Mouse (Mus musculus) myocyte (in vitro differentiated cells): ENCODE results near the gene 6430571L13Rik. TPM values are rescaled to one million over a fixed set of nuclear protein-coding genes. Genes with fewer than 3 reads are reported as not detected.

Experiments used
- H3K27me3 ChIP-seq: one replicate; pipeline ENCODE4 v1.6.1; 2011; ENCODE audit not compliant: control insufficient read depth, insufficient read depth, insufficient read length
- H3K36me3 ChIP-seq: one replicate; pipeline ENCODE4 v1.6.1; 2011; ENCODE audit not compliant: control insufficient read depth, insufficient read depth
- H3K4me2 ChIP-seq: one replicate; pipeline ENCODE4 v1.6.1; 2011; ENCODE audit warnings: low read depth, control low read depth
- H3K4me3 ChIP-seq: one replicate; pipeline ENCODE4 v1.5.1; 2011; ENCODE audit warnings: mild to moderate bottlenecking, control low read depth, moderate library complexity
- H3K79me2 ChIP-seq: one replicate; pipeline ENCODE4 v1.6.1; 2011; ENCODE audit not compliant: control insufficient read depth, insufficient read depth
- H3ac ChIP-seq: one replicate; pipeline ENCODE4 v1.6.1; 2011; ENCODE audit not compliant: control insufficient read depth, insufficient read length
- CEBPB ChIP-seq: IDR thresholded peaks from 2 replicates; pipeline ENCODE4 v1.6.1; 2011; ENCODE audit warnings: mild to moderate bottlenecking, moderate library complexity; ENCODE audit not compliant: poor library complexity, insufficient read depth, severe bottlenecking
- E2F4 ChIP-seq: IDR thresholded peaks from one replicate; pipeline ENCODE4 v1.6.1; 2011; ENCODE audit warnings: mild to moderate bottlenecking, control low read depth, moderate library complexity; ENCODE audit not compliant: insufficient read depth
- MAX ChIP-seq: IDR thresholded peaks from one replicate; pipeline ENCODE4 v1.6.1; 2011; ENCODE audit warnings: low read depth, mild to moderate bottlenecking, control low read depth
- MYOD1 ChIP-seq, 3 experiments: IDR thresholded peaks; one replicate each; pipeline ENCODE4 v1.6.1; 2011; ENCODE audit warnings: control low read depth in 2 of 3, low read depth in 2 of 3, mild to moderate bottlenecking in 2 of 3, moderate library complexity in 1 of 3; ENCODE audit not compliant: insufficient read length in 2 of 3, control insufficient read depth in 1 of 3
- MYOG ChIP-seq, 3 experiments: IDR thresholded peaks; one replicate each; pipeline ENCODE4 v1.6.1; 2011; ENCODE audit warnings: control low read depth in 2 of 3, low read depth in 2 of 3, mild to moderate bottlenecking in 2 of 3; ENCODE audit not compliant: insufficient read length in 2 of 3, control insufficient read depth in 1 of 3, insufficient read depth in 1 of 3
- POLR2A ChIP-seq: IDR thresholded peaks from one replicate; pipeline ENCODE4 v1.6.1; 2011; ENCODE audit warnings: low read depth, mild to moderate bottlenecking, control low read depth, moderate library complexity; ENCODE audit not compliant: insufficient read length
- POLR2AphosphoS2 ChIP-seq: IDR thresholded peaks from one replicate; pipeline ENCODE4 v1.6.1; 2011; ENCODE audit warnings: low read depth, control low read depth; ENCODE audit not compliant: insufficient read length
- REST ChIP-seq: IDR thresholded peaks from one replicate; pipeline ENCODE4 v1.6.1; 2011; ENCODE audit warnings: mild to moderate bottlenecking, control low read depth, moderate library complexity; ENCODE audit not compliant: insufficient read depth, insufficient read length
- SRF ChIP-seq: IDR thresholded peaks from one replicate; pipeline ENCODE4 v1.6.1; 2011; ENCODE audit warnings: low read depth; ENCODE audit not compliant: control insufficient read depth, insufficient read length
- TCF12 ChIP-seq: IDR thresholded peaks from one replicate; pipeline ENCODE4 v1.6.1; 2011; ENCODE audit warnings: mild to moderate bottlenecking, control low read depth; ENCODE audit not compliant: poor library complexity, insufficient read depth, severe bottlenecking
- TCF3 ChIP-seq: IDR thresholded peaks from one replicate; pipeline ENCODE4 v1.6.1; 2011; ENCODE audit warnings: low read depth, control low read depth; ENCODE audit not compliant: insufficient read length
- USF1 ChIP-seq: IDR thresholded peaks from one replicate; pipeline ENCODE4 v1.6.1; 2011; ENCODE audit warnings: low read depth, mild to moderate bottlenecking, control low read depth, moderate library complexity
- polyA plus RNA-seq: library from polyadenylated mRNA; unstranded; fragments of >200 nt; fragmentation: generic; extraction: Trizol; gene quantifications from one replicate; pipeline ENCODE4 v1.2.1, GENCODE M21; 2012; ENCODE audit warnings: missing spikeins

The 6430571L13Rik gene
- polyA plus RNA-seq, 1 experiment = 0.38 TPM

DNA sequence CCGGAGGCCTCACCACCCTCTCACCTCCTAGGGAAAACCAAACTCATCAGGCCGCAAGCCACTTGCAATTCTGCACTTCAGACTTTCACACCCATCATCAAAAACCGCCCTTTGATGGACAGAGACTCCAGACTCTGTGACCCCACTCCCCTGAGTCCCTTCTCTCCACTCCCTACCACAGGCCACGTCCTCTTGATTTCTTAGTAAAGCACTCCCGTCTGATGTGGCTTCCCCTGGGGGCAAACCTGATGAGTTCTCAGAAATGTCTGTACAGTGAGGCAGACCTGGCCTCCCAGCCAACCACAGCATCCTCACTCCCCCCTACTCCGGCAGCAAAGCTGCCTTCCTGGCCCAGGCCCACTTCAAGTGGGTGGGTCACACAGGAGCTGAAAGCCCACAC lies 6.0 kb upstream of the 6430571L13Rik start:
- no peaks in the 10 kb centered on the region for H3K36me3 ChIP-seq
- no peak overlapping the region for H3K4me2 ChIP-seq
- H3ac ChIP-seq = no peak overlapping the region
- H3K79me2 ChIP-seq = no peaks in the 10 kb centered on the region
- no peaks in the 10 kb centered on the region for H3K27me3 ChIP-seq
- no peak overlapping the region for H3K4me3 ChIP-seq
- TF ChIP-seq MYOD1 (IDR thresholded peaks at IDR 0.05; ENCODE audit: control insufficient read depth in 1 of 3, insufficient read length in 2 of 3, low read depth in 2 of 3) (no peak), MAX (no peak)

DNA sequence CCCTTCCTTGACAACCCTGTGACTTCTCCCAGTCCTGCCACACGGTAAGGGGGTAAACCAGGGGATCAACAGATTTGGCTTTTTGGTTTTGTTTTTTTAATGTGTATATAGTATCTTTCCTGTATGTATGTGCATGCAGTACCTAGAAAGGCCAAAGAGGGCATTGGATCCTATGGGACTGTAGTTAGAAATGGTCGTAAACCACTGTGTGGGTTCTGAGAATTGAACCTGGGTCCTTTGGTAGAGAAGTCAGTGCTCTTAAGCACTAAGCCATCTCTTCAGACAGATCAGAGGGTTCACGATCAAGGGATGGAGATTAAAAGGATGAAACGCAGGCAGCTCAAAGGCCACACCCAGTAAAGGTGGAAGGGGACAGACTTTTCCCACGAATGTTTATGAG lies 5.4 kb upstream of the 6430571L13Rik start:
- Histone ChIP-seq H3K27me3 (no peaks in the 10 kb centered on the region), H3K4me2 (no peak overlapping the region), H3K79me2 (no peaks in the 10 kb centered on the region), H3ac (no peak overlapping the region), H3K36me3 (no peaks in the 10 kb centered on the region), H3K4me3 (no peak overlapping the region)
- TF ChIP-seq TCF3 (no peak), MAX (no peak)

DNA sequence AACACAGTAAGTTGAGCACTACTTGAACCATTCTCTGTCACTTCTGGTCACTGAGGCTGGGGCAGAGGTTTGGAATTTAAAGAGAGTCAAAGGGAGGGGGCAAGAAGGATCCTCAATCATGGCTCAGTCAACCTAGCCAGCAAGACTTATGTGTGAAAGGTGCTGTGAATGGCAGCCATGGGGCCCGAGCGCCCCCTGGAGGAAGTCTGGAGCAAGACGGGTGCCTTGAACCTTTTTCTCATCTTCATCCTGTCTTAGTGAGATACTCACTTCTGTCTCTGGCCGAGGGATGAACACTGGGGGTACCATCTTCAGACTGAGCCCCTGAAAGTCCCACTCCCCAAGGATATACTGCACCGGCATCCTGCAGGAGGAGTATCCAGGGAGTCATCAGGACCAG lies 4.5 kb upstream of the 6430571L13Rik start:
- no peaks in the 10 kb centered on the region for H3K79me2 ChIP-seq
- H3K27me3 ChIP-seq = no peaks in the 10 kb centered on the region
- no peak overlapping the region for H3ac ChIP-seq
- no peak overlapping the region for H3K4me3 ChIP-seq
- no peak overlapping the region for H3K4me2 ChIP-seq
- TF ChIP-seq MYOG (IDR thresholded peaks at IDR 0.05; ENCODE audit: control insufficient read depth in 1 of 3, insufficient read depth in 1 of 3, insufficient read length in 2 of 3, low read depth in 2 of 3) (no peak), REST (no peak), E2F4 (no peak), MAX (no peak), CEBPB (no peak), USF1 (no peak)
- H3K36me3 ChIP-seq = no peaks in the 10 kb centered on the region

DNA sequence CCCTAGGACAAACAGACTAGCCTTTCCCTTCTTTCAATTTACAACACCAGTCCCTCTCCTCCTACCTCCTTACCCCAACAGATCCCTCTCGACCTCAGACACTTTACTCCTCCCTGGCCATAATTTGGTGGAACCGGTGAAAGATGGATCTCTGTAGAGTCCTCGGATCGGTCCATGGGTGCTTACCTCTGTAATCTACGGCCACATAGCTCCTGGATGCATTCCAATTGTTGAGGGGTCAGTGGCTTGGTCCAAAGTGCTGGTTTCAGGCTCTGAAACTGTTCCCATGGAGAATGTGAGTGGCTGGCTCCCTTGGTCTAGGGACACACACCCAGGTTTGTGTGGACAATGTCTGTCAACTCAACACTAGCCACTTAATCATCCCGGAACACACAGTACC lies 4.0 kb upstream of the 6430571L13Rik start:
- TF ChIP-seq CEBPB (no peak), POLR2A (no peak), MYOD1 (IDR thresholded peaks at IDR 0.05; ENCODE audit: control insufficient read depth in 1 of 3, insufficient read length in 2 of 3, low read depth in 2 of 3) (no peak), MYOG (IDR thresholded peaks at IDR 0.05; ENCODE audit: control insufficient read depth in 1 of 3, insufficient read depth in 1 of 3, insufficient read length in 2 of 3, low read depth in 2 of 3) (no peak), SRF (no peak), TCF12 (no peak), USF1 (no peak), E2F4 (no peak), REST (no peak)
- no peaks in the 10 kb centered on the region for H3K27me3 ChIP-seq
- H3K4me2 ChIP-seq = no peak overlapping the region
- no peak overlapping the region for H3ac ChIP-seq
- H3K4me3 ChIP-seq = no peak overlapping the region
- H3K79me2 ChIP-seq = no peaks in the 10 kb centered on the region
- no peaks in the 10 kb centered on the region for H3K36me3 ChIP-seq

DNA sequence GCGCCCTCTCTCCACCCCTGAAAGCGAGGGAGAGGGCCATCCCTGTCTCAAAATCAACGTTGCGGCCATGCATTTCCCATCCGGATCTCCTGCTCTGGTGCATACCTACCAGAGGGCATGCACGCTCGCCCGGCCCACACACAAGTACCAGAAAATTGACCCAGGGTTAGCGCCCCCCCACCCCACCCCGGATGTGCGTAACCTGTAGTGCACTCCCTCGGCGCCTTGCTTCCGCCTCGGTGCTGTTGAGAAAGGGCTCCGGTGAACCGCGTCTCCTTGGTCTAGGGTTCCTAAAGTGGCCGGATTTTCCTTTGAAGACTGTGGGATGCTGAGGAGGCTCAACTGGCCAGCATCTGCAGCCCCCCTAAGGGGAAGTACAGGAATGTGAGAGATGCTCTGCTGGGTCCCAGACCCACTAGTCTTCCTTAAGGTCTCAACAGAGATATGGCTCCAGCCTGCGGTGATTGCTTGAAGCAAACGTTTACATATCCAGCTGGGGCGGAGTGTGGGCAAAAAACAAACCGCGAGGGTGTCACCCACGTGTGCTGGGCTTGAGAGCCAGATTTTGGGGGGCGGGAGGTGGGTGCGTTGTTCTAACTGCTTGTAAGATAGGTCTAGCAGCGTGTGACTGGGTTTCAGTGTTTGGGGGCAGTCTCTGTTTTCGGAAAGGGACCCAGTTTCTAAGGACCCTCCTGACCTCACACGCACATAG lies 2.1 kb upstream of the 6430571L13Rik start, which contains the start of gene Hemk1:
TSS of gene Hemk1 (minus strand) at position 179 of the 712 bp plus-strand sequence.
- H3K4me3 ChIP-seq = peak within 1 kb of the TSS; percentile 53
- peak within 1 kb of the TSS; percentile 94 for H3K4me2 ChIP-seq
- no peaks in the 10 kb centered on the region for H3K79me2 ChIP-seq
- no peaks in the 10 kb centered on the region for H3K36me3 ChIP-seq
- TF ChIP-seq MAX = no peak
- no peak for TF ChIP-seq CEBPB
- TF ChIP-seq REST = no peak
- no peak for TF ChIP-seq USF1
- no peak for TF ChIP-seq E2F4
- peak in 1 of 3 experiments; percentile 5 for TF ChIP-seq MYOG (IDR thresholded peaks at IDR 0.05; ENCODE audit: control insufficient read depth in 1 of 3, insufficient read depth in 1 of 3, insufficient read length in 2 of 3, low read depth in 2 of 3)
- no peak for TF ChIP-seq SRF
- no peak for TF ChIP-seq TCF3
- TF ChIP-seq TCF12 = no peak
- TF ChIP-seq POLR2AphosphoS2 = peak; percentile 71
- TF ChIP-seq MYOD1 (IDR thresholded peaks at IDR 0.05; ENCODE audit: control insufficient read depth in 1 of 3, insufficient read length in 2 of 3, low read depth in 2 of 3) = no peak
- peak; percentile 78 for TF ChIP-seq POLR2A
- peak within 1 kb of the TSS; percentile 3 for H3ac ChIP-seq
- H3K27me3 ChIP-seq = peaks cover 6% of the 10 kb centered on the region
